Mouse (Mus musculus) liver, adult 2 months (tissue): ENCODE measurements around the gene Trim29.

Experiments used
- CTCF ChIP-seq: fragments of 200-500 bp; IDR thresholded peaks from 2 replicates; pipeline ENCODE4 v1.5.1; 2011; ENCODE audit warnings: low read depth, low read length, control low read depth
- POLR2A ChIP-seq: fragments of 200-500 bp; IDR thresholded peaks from 2 replicates; pipeline ENCODE4 v1.6.1; 2011; ENCODE audit warnings: low read length, control low read depth; ENCODE audit not compliant: insufficient read depth; ENCODE audit errors: extremely low read depth

DNA sequence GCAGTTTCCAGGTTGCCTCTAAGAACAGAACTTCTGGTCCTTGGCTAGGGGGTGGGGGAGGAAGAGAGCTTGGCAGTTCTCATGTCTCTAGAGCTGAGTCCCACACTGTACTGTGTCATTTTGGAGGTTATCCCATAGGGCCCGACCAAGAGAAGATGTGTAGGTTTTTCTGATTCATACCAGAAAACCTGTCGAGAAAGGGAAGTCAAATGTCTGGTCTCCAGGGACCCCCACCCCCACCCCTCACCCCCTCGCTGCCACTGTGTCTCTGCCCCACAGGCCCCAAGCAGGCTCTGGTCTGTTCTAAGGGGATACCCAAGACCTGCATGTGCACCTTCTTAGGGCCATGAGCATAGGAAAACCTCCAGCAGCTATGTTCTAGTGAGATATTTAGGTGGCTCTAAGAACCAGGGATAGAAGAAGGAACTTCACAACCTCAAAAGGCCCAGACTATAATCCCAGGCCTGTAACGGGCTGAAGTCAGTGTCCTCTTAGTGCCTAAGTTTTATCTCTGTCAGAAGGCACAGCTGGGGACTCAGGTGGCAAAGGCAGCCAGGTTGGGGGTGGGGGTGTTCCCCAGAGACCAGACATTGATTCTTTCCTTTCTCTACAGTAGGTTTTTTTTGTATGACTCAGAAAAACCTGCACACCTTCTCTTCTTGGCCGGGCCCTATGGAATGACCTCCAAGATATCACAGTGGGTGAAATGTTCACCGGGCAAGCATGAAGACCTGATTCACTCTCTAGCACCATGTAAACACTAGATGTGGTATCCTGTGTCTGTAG, 1.4 kb upstream of the Trim29 start:
- TF ChIP-seq CTCF = no peak
- no peak for TF ChIP-seq POLR2A
